Mouse (Mus musculus) heart, adult 10 weeks (tissue): ENCODE measurements around the gene Zdhhc23. TPM values are rescaled to one million over a fixed set of nuclear protein-coding genes. Genes with fewer than 3 reads are reported as not detected.

Experiments used
- polyA plus RNA-seq: library from polyadenylated mRNA; stranded (reverse); fragments of 350-450 nt; fragmentation: Illumina TruSeq; extraction: RNeasy Lipid Tissue Mini Kit (QIAGEN cat#74804); gene quantifications from one replicate; pipeline ENCODE4 v1.2.3, GENCODE M21; 2014; ENCODE audit warnings: low read depth, low replicate concordance

Zdhhc23 gene
- polyA plus RNA-seq = 0.45 TPM

GRCm38 (mm10) chr16:43979328-43980109 lies at the start of gene Zdhhc23:
Gene Zdhhc23 (minus strand): TSS chr16:43979791.

GRCm38 (mm10) chr16:43926341-43926859 lies 53.2 kb downstream of the Zdhhc23 start, which contains the start of gene Qtrt2:
Gene Qtrt2 (minus strand): TSS chr16:43926809.

Other genes with a start within 250 kb of the Zdhhc23 start
- gene Drd3, start 225.8 kb downstream of the Zdhhc23 start, polyA plus RNA-seq = not detected
- gene Ccdc191, start 90.0 kb downstream of the Zdhhc23 start, polyA plus RNA-seq = 3.1 TPM
- 14.2 TPM for gene Qtrt2, start 53.0 kb downstream of the Zdhhc23 start, polyA plus RNA-seq
- gene Gramd1c, start 83.6 kb upstream of the Zdhhc23 start, polyA plus RNA-seq = 0.89 TPM
- gene Atp6v1a, start 159.9 kb upstream of the Zdhhc23 start, polyA plus RNA-seq = 15.0 TPM
- 40.4 TPM for gene Naa50, start 160.0 kb upstream of the Zdhhc23 start, polyA plus RNA-seq
- 7.5 TPM for gene Usf3, start 193.5 kb upstream of the Zdhhc23 start, polyA plus RNA-seq